Mouse (Mus musculus) heart, postnatal 14 days (tissue): ENCODE results near the gene Slc2a1. TPM values are rescaled to one million over a fixed set of nuclear protein-coding genes. Genes with fewer than 3 reads are reported as not detected.

Experiments used
- DNase-seq, 2 experiments: peaks; one replicate each; pipeline ENCODE4 v3.0.0; 2021 to 2022
- intact Hi-C: fragments of 180-260 bp; cut with DNase I; formaldehyde crosslinking; loops from one replicate; pipeline ENCODE4 v1.15.1; 2025
- long read RNA-seq, 2 experiments: library from polyadenylated mRNA; stranded (forward); transcript quantifications; one replicate each; pipeline ENCODE4 v2.0.0; 2021
- total RNA-seq, 2 experiments: library from RNA; stranded (reverse); gene quantifications; 2 replicates each; pipeline ENCODE4 v1.2.3; 2021

Gene Slc2a1
- total RNA-seq = 1 to 10 TPM; 6.2 to 8.5 TPM
- long read RNA-seq, experiment 1, transcript Slc2a1-201 (10 exons, 3,260 nt) = major isoform, 12 of 12 reads
- long read RNA-seq, experiment 1, partial matches to known transcripts = 0 of 12 reads
- long read RNA-seq, experiment 1, other reads (novel, unspliced or antisense) = 0 of 12 reads
- long read RNA-seq, experiment 2, transcript Slc2a1-201 (10 exons, 3,260 nt) = major isoform, 13 of 16 reads
- long read RNA-seq, experiment 2, partial matches to known transcripts = 3 of 16 reads
- long read RNA-seq, experiment 2, other reads (novel, unspliced or antisense) = 0 of 16 reads

- DNase-seq = peak; percentile 89
- intact Hi-C loops = no loop called here
Measured at GRCm38 (mm10) chr4:119108495-119109408, at the start of gene Slc2a1. Slc2a1 (plus strand) TSS chr4:119108711.

GRCm38 (mm10) chr4:119066791-119067190 lies 41.7 kb upstream of the Slc2a1 start:
- intact Hi-C loops = no loop called here
- no peak for DNase-seq

GRCm38 (mm10) chr4:119067204-119067603 lies 41.3 kb upstream of the Slc2a1 start:
- intact Hi-C loops = no loop called here
- DNase-seq = no peak

GRCm38 (mm10) chr4:119068918-119069317 lies 39.6 kb upstream of the Slc2a1 start:
- no peak for DNase-seq
- intact Hi-C loops = no loop called here

GRCm38 (mm10) chr4:119070181-119070580 lies 38.3 kb upstream of the Slc2a1 start:
- no peak for DNase-seq
- intact Hi-C loops = loop anchor here (5.0 kb wide), 1 partner anchor 52 kb away; no protein-coding TSS in a partner anchor

- DNase-seq = no peak
- intact Hi-C loops = loop anchor here (5.0 kb wide), 1 partner anchor 51 kb away; no protein-coding TSS in a partner anchor
Measured at GRCm38 (mm10) chr4:119070959-119071647, 37.4 kb upstream of the Slc2a1 start.

- no peak for DNase-seq
Measured at GRCm38 (mm10) chr4:119071648-119072362, 36.7 kb upstream of the Slc2a1 start.

DNA sequence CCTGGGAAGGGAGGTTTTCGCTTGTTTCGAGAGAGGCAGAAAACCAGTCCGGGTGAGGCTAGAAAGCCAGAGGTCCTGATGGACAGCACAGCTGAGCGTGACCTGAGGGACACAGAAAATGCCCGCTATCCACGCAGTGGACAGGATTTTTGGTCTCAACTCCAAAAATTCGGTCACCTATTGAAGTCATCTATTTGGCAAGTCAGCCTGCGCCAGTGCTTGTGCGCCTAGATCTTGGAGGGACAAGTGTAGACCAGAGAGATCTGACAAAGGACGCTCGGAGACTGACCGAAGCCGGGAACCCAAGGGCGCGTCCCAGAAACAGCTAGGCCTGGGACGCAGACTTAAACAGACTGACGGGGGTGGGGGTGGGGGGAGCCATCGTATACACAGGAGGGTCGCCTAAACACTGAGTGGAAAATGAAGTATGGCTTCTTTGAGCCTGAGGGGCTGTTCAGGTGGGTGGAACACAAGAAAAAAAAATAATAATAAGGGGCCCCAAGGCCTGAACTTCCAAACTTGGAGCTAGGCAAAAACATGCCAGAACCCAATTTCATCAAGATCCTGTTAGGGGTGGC lies 36.1 kb upstream of the Slc2a1 start:
- no peak for DNase-seq
- intact Hi-C loops = loop anchor here (5.0 kb wide), 1 partner anchor 50 kb away; no protein-coding TSS in a partner anchor

More at GRCm38 (mm10) chr4:119071648-119072362, 36.7 kb upstream of the Slc2a1 start:
- intact Hi-C loops = loop anchor here (5.0 kb wide), 1 partner anchor 50 kb away; no protein-coding TSS in a partner anchor

GRCm38 (mm10) chr4:119072941-119073451 lies 35.5 kb upstream of the Slc2a1 start:
- intact Hi-C loops = loop anchor here (5.0 kb wide), 1 partner anchor 49 kb away; no protein-coding TSS in a partner anchor
- no peak for DNase-seq

- intact Hi-C loops = loop anchor here (5.0 kb wide), 1 partner anchor 49 kb away; no protein-coding TSS in a partner anchor
Measured at GRCm38 (mm10) chr4:119073626-119074025, 34.9 kb upstream of the Slc2a1 start.

GRCm38 (mm10) chr4:119074596-119074995 lies 33.9 kb upstream of the Slc2a1 start:
- no peak for DNase-seq
- intact Hi-C loops = loop anchor here (5.0 kb wide), 1 partner anchor 48 kb away; no protein-coding TSS in a partner anchor

More at GRCm38 (mm10) chr4:119073626-119074025, 34.9 kb upstream of the Slc2a1 start:
- DNase-seq = no peak

DNA sequence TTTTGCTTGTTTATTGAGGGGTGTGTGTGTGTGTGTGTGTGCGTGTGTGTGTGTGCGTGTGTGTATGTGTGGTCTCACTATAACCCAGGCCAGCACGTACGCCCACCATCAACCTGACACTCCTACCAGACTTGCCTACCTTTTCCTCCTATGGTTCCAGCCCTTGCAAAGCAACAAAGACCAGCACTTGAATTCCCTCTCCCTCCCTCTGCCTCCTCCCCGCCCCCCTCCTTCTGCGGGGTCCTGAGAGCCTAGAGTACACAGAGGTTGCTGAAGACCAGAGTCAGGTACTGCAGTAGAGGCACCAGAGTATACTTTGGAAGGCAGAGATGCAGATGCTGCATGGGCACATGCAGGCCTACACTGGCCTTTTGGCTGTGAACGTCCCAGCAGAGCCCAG lies 33.2 kb upstream of the Slc2a1 start:
- no peak for DNase-seq
- intact Hi-C loops = no loop called here

DNA sequence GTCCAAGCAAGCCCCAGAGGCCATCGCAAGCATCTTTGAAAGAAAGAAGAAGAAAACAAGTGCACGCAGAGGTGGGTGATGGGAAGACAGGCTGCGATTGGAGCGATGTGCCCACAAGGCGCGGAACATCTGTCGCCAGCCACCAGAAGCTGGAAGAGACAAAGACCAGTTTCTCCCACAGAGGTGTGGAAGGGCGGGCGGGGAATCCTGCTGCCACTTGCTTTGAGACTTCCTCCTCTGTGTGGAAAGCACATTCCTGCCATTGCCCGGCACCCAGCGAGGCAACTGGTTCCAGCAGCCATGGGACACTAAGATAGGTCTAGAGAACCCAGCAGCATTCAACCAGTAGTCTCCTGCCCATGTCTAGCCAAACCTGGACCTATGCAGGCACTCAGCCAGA lies 32.2 kb upstream of the Slc2a1 start:
- DNase-seq = no peak
- intact Hi-C loops = no loop called here

GRCm38 (mm10) chr4:119077084-119077682 lies 31.3 kb upstream of the Slc2a1 start:
- DNase-seq = peak; percentile 27 to 67
- intact Hi-C loops = no loop called here

DNA sequence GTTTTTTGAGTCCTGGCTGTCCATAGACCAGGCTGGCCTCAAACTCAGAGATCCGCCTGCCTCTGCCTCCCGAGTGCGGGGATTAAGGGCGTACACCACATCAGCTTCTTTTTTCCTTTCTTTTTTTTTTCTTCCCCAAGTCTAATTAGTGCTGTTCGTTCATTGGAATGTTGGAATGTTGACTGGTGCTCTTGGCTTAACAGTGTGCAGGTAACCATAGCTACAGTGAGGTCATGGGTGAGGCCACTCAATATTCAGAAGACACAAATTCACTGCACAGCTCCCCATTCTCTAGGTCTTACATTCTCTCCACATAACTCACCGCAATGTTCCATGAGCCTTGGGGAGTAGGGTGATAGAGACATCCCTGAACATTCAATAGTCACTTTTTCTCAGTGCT lies 28.6 kb upstream of the Slc2a1 start:
- no peak for DNase-seq
- intact Hi-C loops = no loop called here

DNA sequence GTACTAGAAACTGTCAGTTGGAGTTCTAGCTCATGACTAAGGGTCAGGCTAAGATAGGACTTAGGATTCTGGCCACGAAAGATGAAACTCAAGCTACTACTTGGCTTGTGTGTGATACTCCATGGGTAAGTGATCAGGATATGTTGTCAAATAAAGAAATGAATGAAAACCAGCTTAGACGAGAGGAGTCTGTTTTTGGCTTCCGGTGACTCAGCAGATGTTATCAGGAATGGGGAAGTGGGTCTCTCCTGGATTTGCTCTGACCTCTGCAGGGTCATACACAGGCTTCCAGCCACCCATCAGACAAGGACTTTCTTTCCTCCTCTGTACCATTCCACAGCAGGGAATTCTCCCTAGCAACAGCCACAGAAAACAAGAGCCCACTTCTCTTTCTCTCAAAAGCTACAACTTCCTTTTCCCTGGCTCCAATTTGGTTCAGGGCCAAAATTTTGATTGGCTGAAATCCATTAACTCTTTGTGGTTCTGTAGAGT lies 25.7 kb upstream of the Slc2a1 start:
- intact Hi-C loops = no loop called here
- DNase-seq = no peak

DNA sequence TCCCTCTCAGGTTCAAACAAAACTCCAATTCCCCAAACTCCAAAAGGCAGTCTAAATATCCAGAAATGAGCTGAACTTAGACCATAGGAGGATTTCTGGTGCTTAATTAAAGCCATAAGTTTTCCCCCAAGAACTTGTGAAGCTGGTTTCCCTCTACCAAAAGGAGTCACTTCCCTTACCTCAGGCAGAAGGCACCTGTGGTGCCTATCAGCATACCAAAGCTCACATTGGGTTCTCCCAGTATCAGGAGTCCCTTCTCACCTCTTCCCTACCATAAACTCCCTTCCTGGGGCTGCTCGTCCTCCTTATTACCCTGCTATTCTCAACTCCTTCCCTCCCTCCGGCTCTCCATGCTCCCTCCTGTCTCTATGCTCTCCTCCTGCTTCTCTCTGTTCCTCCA lies 20.1 kb upstream of the Slc2a1 start:
- DNase-seq = no peak
- intact Hi-C loops = no loop called here

GRCm38 (mm10) chr4:119093890-119094289 lies 14.6 kb upstream of the Slc2a1 start:
- no peak for DNase-seq

DNA sequence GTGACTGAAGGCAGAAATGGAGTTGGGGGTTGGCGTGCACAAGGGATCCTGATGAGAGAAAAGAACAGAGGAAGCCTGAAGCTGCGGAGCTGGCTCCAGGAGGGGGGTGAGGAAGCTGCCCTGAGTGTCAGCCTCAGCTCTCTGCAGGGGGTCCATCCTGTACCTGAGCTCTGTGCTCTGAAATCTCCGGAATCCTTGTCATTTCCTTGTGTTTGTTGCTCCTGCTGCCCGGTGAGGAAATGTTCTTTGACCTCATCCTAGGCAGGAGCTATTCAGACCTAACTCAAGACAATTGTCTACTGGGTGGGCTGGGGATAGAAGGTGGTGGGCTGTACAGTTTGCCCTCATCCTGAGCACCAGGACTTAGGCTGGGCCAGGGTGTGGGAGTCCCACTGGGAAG lies 13.5 kb upstream of the Slc2a1 start:
- intact Hi-C loops = no loop called here

More at GRCm38 (mm10) chr4:119093890-119094289, 14.6 kb upstream of the Slc2a1 start:
- intact Hi-C loops = no loop called here

More for the DNA sequence above, 13.5 kb upstream of the Slc2a1 start:
- no peak for DNase-seq
